Mouse (Mus musculus): ENCODE results near the gene Kat8.

GRCm38 (mm10) chr7:127888821-127889220 is 23.5 kb upstream of the Kat8 start:
- TF ChIP-seq TAL1 (IDR thresholded peaks at IDR 0.05; ENCODE audit: low read length) (no peak), GATA1 (IDR thresholded peaks at IDR 0.05; ENCODE audit: low read length) (no peak)
